Mouse (Mus musculus) right cerebral cortex, postnatal 14 days (tissue): Measurements from ENCODE around the gene Prokr2.

Experiments used
- DNase-seq: peaks from one replicate; pipeline ENCODE4 v3.0.0; 2022

Prokr2 gene

DNA sequence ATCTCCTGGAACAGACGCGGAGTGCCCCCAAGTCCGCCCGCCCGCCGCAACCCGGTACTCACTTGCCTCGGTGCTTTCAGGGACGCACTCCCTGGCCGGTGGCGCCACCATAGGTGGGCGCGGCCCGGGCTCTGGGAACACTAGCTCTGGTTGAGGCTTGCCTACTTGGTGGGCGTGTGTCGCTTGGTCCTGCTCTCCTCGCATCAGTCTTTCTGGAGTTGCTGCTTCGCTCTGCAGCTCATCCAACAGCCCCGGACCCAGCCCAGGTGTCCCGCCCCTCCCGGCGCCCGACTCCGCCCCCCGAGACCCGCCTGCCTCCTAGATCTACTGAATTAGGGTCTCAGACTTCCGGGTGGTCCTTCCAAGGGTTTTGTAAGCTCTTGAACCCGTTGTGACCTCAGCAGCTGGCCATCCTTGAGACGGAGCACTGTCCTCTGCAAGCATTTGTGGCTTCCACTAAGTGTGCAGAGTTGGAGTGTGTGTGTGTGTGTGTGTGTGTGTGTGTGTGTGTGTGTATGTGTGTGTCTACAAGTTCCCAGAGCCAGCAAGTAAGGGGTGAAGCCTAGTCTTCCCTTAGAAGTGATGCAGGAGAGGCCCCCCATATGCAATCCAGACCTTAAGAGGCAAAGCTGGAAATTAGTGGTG lies at the start of gene Prokr2:
Prokr2 (minus strand) TSS at position 254 of the 645 bp plus-strand sequence.
- peak; percentile 9 for DNase-seq

DNA sequence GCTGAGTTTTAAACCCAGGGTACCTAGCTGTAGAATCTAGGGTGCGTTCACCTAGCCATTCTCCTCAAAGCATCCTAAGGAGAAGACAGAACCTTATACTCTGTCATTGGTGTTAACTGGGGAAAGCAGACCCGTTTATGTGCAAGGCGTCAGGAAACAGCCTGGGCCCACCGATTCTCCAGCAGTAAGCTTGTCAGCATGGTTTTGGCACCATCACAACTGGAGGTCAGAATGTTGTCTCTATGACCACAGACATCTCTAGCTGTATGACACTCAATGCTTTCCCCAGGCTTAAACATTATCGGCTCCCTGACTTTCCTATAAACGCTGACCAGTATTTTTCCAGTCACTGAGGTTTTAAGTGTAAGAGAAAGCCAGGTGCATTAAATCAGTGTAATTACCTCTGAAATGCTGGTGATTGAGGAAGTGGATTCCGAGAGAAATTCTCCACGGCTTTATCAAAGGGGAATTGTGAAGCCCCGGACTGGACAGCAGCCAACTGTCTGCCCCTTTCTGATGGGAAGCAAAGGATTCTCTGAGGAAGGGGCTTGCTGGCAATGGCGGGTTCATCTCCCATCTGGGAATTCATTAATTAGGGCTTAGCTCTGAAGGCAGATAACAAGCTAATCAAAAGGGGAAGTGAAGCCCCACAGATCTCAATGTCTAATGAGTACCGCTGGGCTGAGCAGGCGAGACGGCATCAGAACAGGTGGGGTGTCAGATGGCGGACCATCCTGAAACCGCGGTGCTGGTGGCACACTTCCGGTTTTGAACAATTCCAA lies 42.1 kb upstream of the Prokr2 start:
- no peak for DNase-seq

DNA sequence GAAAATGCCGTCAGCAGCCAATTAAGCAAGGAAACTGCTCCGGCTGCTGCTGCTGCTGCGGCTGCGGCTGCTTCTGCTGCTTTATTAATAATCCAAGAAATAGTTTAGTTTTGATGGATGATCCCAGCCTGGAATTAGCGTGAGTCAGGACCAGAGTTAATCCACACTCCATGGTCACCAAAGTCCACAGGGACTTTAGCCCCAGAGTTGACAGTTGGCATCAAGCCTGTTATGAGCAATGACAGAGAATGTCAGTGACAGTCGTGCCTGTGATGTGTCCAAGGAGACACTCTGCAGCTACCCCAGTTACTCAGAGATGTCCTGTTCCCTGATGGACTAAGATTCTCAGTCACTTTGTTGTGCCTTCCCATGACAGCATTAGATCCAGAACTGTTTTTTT lies 40.3 kb upstream of the Prokr2 start:
- DNase-seq = no peak

DNA sequence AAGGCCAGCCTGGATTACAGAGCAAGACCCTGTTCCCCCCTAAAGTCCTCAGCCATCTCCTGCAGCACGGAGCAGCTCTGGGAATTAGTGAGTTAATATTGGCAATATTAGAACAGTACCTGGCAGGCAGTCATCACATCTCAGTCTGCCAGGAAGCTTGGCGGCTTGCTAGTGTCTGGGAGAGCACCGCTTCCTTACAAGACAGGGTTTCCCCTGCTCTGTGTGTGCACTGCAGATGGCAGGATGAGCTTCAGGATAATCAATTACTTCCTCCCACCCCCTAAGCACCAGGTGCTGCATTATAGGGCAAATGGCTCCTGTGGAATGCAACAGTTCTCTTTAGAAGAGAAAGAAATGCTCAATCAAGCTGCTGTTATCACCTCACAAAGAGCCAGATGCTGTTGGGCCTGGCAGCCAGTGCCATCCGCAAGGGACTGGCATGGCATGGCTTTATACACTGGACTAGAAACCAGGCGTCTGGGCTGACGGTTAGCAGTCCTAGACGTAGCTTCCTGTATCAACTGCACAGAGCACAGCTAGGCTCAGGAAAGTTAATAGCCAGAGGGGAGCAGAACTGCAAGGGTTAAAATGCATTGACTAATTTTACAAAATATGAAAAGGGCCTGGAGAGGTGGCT lies 38.3 kb upstream of the Prokr2 start:
- DNase-seq = no peak

DNA sequence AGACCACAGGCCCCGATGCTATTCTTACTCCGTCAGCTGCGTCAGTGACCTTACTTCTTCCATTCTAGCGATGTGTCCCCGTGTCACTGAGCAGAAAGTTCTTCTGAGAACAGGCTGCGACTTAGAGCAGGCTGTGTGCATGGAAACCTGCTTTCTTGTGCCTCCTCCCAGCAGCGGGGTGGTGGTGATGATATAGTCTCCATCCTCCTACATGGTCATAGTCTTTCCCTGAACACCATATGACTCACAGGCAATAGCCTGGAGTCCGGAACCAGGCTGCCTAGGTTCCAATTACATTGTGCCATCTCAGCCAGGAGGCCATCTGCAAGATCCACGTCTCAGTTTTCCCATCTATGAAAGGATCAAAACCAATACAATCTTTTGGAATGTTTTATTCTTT lies 37.6 kb upstream of the Prokr2 start:
- no peak for DNase-seq

DNA sequence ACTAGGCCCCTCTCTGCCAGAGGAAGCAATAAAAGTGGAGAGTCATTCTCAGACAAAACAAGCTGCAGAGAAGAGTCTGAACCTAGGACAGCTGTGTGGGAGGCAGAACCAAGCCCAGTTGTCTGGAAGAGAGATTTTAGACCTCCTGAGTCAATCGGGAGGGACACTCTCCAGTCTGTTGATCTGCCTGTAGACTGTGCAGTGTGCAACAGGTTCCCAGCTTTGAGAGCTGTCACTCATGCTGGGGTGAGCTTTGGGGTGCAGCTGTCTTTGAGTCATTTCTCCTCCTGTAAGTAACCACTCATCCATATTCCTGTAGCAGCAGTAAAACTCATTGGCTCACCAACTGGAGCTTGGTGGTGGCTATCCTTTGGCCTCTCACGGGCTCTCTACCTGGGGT lies 33.2 kb upstream of the Prokr2 start:
- DNase-seq = no peak

DNA sequence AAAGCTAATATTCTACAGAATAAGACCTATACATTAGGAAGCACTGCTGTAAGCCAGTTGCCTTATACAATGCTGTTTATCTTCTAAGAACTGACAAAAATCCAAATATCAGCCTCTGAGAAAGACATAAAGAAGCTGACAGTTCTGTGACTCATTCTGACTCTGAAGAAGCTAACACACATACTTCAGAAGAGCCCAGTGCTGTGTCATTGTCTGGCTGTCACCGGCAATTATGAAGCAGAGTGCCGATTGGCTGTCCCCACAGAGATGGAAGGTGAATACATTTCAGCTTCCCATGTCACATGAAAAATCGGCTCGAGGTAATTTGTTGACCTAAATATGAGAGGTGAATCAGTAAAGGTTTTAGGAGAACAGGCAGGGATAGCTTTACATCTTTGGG lies 24.9 kb upstream of the Prokr2 start:
- no peak for DNase-seq

DNA sequence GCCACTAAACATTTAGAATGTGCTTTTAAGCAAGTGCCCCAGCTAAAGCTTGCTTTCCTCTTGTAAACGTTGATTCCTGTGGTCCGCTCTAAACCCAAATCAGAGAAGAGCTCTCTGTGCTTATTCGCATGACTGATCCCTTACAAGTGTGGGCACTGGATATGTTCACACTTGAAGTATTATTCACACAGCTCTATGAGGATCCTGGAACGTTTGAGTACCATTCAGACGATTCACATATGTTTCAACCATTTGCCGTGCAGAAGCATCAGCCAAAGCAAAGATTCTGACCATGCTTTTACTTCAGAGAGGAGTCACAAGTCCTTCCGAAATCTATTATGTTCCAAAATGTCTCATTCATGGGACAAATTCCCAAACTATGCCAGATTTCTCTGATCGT lies 12.9 kb upstream of the Prokr2 start:
- no peak for DNase-seq

DNA sequence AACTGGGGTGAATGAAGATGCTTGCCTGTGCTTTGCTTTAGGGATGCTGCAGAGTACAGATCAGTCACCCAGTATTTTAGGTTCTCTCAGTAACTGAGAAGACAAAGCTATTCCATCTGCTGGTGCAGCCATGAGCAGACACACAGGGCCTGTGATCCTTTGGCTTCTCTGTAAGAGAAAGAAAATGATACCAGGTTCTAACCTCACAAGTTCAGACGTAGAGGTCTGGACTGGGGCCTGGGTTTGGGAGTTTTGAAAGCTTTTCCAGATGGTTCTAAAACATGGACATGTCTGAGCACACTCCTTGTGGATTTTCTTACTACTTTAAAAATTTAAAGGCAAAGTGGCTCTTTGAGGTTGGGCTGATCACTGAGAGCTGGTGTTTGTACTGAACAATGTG lies 10.5 kb upstream of the Prokr2 start:
- DNase-seq = no peak

DNA sequence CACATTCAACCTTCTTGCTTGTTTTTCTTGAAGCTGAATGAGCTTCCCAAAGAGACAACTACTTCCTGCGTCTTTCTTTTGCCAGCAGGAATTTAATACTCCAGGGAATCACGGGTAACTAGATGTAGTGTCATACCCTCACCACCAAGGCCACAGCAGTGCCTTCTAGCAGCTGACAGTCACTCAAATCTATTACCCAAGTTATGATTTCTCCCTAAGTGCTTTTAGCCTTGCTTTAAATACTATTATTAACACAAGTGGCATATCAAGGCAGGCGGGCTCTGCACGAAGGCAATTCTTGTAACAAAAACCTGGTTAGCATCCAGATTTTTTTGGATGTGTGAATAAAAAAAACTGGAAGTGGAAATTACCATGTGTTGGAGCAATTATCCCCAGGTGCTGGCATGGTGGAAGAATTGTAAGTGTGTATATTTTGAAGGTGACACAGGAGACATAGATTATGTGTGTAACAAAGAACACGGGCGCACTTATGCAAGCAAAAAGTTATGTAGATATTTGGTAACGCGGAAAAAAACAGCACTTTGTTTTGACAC lies 5.4 kb upstream of the Prokr2 start:
- no peak for DNase-seq

DNA sequence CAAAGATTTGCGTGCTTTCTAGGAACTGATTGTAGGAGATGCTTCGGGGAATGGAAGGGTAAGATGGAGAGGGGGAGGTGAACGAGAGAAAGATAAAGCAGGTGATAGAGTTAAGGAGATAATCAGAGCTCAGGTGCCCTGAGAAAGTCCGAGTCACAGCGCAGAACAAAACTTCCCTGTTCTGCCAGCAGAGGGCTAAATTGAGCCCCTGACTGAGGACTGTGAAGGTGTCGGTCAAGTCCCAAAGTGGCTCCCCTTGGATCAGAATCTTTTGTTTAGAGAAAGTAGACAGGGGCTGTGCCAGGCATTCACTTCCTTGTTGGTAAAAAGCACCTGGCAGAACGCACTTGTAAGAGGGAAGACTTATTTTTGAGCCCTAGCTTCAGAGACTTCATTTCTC lies 4.3 kb upstream of the Prokr2 start:
- no peak for DNase-seq

DNA sequence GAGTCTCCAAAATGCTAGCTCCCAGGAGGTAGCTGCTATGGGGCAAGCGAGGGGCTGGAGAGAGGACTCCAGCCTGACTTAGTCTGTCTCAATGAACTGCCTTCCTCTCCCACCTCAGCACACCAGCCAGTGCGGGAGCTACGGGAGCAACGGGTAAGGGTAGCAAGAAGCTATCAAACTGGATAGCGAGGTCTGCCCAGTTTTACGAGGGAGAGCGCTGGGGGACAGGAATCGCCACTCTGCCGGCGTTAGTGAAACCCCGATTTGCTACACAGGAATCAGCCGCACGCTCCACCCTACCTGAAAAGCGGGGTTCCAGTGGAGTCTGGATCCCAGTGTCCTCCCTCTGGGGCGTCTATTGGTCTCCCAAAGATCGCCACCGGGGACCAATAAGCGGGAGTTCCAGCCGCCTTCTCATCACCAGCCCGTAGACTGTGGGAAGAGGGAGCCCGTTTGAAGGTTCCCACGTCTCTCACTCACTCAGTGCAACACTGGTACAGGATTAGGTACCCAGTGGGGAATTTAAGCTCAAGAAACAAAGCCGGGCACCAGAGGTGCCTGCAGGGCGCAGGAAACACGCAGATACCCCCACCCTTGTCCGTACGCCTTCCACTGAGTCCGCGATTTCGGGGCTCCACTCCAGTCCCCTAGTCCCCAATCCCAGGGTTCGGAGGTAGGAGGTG lies 595 bp downstream of the Prokr2 start:
- peak; percentile 9 for DNase-seq

DNA sequence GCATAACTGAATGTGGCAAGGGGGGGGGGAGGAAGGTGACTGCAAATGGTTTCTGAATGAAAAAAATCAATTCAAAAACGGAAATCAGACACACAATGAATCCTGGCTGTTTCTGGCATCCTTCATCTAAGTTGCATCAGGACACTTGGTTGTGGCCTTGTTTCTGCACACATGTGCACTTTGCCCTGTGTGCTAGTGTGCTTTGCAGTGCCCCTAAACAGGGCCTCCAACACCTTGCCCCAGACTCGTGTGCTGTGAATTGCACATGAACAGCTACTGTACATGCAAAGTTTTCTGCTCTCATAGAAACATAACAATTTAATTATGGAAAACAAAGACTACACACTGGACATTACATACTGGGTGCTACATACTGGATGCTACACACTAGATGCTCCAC lies 2.9 kb downstream of the Prokr2 start:
- no peak for DNase-seq

DNA sequence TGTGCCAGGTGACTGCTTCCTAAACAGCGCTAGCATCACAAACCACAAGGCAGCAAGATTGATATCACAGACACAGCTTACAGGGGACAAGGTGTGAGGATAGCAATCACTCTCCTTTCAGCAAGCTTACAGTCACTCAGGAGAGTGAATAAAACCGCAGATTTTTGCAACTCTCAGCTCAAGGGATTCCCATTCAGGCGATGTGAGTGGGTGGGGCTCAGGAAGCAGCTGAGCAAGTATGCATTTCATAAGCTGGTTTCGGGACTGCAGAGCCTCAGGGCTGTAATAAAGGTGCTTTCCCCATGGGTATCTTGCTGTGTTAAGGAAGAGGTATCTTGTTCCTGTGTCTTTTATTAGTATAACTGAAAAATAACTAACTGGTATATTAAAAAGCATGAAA lies 5.6 kb downstream of the Prokr2 start:
- DNase-seq = no peak

DNA sequence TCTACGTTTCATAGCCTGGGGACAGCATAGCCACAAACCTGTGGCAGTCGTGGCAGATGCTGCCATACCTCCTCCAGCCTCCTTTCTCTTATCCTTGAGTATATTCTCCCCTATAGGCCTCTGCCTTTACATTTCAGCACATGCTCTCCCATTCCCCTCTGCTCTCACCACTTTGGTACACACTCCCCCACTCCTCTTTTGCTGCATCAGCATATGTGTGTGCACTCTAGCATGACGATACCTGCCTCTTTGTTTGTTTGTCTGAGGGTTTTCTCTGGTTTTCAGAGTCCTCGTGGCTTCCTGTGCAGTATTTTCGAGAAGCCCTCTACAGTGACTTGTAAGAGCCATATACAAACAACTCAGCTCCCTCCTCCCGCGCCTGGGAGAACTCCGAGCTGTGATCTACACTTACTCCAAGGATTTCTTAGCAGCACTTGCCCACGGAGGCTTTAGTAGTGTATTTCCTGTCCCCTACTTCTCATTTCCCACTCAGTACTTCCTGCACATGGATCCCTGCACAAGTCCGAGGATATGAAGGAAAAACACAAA lies 6.6 kb downstream of the Prokr2 start:
- DNase-seq = peak; percentile 16

DNA sequence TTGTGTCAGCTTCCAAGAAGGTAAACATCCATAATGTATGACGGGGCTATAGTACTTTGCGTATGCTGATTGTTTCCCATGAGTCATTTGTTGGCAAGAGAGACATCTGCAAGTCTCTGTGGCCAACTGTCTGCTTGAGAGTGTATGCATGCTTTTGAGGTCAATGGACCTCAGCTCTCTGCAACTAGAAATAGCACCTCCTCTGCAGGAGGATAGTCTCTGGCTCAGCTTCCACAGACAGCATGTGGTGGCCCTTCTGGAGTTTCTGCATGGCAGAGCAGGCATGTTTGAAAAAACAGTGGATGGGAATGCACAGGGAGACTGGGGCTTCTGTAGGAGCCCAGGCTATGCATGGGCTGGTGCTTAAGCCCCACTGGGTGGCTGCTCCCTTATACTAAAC lies 7.8 kb downstream of the Prokr2 start:
- DNase-seq = peak; percentile 11

DNA sequence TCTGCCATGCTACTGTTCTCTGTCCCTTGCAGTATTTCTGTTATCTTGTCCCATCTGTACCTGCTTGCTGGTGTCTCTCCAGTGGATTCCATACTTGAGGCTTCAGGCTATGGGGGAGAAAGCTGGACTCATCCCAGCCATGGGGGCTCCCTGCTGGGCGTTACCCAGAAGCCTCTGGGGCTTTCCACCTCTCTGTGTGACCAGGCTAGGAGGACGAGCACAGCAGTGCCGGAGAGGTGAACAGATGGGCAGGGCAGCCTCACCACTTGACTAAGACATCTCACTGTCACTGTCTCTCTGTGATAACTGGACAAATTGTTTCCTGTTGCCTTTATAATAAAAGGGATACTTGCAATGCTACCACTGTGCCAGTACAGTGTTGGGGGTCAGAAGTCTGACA lies 9.5 kb downstream of the Prokr2 start:
- no peak for DNase-seq

DNA sequence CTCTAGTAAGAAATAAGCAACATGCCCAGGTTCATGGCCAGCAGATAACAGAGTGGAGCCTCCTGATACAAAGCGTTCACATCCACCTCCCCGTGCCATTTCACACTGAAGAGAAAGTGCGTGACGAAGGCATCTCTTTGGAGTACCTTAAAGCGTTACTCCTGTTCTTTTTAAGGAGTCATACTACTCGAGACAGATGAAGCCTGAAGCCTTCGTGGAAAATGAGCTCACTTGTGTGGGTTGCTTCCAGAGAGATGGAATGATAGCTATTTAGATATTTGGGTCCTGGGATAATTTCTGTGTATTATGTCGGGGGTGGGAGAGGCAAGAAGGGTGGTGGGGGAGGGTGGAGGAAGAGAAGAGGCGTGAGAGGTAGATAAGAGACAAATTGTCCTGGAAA lies 10.1 kb downstream of the Prokr2 start:
- DNase-seq = no peak

DNA sequence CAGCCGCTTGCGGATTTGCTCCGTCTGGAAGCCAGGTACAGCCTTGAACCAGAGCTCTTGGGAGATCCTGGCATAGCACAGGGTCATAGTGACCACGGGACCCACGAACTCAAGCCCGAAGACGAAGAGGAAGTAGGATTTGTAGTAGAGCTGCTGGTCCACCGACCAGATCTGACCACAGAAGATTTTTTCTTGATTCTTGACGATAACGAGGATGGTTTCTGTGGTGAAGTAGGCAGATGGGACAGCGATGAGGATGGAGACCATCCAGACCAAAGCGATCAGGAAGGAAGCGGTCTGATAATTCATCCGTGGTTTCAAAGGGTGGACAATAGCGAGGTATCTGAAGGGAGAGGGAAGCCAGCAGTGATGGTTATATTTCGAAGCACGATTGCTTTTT lies 11.5 kb downstream of the Prokr2 start:
- DNase-seq = no peak

DNA sequence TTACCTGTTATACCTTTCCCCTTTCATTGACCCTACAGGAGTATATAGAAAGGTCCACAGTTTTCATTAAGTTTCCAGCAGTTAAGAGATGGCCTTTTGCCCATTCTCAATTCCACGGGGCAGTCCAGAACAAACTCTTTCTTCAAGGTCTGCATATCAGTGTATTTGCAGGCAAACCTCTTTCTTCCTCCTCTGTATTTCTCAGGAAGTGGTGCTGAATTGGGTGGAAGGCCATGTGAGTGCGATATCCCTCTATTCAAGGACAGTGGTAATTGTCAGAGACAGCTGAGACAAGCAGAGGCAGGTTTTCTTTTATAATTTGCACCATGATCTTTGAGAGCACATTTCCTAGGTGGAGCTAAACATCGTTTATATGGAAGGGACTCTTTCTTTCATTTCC lies 16.8 kb downstream of the Prokr2 start:
- no peak for DNase-seq

DNA sequence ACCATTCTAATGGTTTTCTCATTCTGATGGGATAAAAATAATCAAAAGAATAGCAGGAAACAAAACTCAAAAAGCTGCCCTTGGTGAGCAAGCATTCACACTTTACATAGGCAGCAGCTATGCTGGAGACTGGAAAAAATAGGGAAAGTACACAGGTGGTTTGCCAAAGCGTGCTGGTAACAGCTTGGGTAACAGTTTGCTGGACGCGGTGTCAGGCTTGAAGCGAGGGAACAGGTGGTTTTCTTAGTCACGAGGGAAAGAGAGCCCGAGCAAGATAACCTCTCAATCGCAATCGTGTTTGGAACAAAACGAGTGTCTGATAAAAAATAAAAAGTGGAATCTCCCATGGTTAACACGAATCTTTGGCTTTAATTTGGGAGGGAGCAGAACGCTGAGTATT lies 41.4 kb downstream of the Prokr2 start:
- peak; percentile 14 for DNase-seq

DNA sequence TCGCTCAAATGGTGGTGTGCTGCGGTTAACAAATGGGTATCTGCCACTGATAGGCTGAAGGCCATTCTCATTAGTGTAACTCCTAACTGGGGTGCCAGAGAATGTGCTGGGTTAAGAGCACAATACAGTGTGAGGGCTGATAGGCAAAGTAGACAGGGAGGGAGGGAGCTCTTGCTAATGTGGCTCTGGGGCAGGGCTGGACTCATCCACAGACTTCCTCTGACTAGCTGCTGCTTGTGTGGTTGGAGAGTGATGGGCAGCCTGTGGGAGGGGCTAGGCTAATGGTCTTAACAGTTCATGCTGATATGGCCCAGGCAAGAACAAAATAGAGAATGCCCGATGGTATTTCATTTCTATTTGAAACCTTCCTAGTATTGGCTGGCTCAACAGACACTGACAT lies 44.0 kb downstream of the Prokr2 start:
- DNase-seq = no peak

DNA sequence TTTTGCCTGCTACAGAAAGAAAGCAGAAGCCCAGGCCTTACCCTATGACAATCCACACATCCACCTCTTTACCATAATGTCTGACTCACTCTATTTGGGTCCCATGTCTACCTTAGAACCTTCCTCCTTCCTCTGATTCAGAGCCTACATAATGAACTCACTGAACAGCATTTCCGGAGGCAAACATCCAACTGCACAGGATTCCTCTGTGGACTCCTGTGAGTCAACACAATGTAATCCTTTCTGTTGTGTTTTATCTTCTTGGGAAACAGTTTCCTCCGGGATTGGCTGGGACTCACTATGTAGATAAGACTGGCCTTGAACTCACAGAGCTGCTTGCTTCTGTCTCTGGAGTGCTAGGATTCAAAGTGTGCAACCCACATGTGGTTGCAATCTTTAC lies 44.9 kb downstream of the Prokr2 start:
- DNase-seq = no peak
